Mouse (Mus musculus) NIH3T3 (cell line): ENCODE results near the gene Acaca.

Source experiments
- DNase-seq: peaks from one replicate; pipeline ENCODE4 v3.0.0-alpha.2; 2012; ENCODE audit warnings: low read depth

Gene Acaca

DNA sequence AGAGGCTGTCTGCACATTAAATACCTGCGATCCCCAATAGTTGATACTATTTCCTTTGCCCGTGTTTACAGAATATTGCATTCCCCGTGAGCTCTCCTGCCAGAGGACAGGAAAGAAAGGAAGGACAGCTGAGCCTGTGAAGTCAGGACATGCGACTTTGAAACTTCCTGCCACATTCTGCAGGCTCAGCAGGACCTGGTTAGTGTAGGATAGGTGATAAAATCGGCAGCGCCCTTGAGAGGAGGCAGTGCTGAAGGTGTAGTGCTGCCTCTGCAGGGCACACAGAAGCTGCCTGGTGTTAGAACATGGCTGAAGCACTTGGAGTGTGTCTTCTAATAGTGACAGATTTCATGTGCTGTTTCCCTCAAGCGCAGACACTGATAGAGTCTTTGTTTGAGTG, 264.1 kb downstream of the Acaca start:
- no peak for DNase-seq

DNA sequence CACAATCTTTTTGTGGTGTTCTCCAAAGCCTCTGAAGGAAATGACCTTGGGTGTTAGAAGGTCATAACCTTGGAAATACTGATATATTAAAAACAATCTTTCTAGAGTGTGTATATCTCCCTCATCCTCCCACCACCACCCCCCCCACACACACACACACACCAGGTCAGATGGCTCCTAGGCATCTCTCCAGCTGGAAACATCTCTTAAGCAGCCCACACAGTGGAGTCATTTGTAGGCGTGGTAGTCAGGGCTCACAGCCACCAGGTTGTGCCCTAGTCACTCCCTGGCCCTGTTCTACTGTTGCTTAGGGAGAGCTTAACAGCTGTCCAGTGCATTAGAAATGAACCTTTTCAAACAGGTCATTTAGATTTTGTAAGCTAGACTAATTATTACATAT, 265.5 kb downstream of the Acaca start:
- peak; percentile 57 for DNase-seq

DNA sequence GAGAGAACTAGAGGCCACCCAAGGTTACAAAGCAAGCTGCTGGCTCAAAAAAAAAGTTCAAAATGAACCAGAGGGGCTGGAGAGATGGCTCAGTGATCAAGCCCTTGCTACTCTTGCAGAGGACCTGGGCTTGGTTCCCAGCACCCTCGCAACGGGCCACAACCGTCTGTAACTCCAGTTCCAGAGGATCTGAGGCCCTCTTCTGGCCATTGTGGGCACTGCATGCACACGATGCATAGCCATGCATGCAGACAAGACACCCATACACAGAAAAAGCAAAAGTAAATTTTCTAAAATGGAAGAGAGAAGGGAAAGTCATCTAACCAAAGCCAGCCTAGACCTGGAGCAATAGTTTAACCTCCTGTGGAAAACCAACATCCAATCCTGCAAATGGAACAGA, 277.3 kb downstream of the Acaca start:
- DNase-seq, result no peak

DNA sequence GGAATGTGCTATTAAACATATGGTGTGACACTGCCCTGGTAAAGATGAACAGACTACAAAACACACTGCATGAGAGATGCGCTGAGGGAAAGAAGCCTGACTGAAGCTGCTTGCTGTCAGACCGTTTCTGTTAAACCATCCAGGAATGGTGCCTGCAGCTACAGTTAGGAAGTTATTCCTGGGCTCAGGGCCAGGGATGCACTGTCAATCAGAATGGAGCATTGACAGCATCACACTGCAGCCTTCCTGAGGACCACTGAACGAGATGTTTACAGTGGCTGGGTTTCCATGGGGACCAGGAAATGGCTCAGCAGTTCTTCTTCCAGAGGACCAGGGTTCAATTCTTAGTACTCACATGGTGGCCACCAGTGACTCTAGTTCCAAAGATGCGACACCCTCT, 280.9 kb downstream of the Acaca start:
- DNase-seq, result peak; percentile 40

DNA sequence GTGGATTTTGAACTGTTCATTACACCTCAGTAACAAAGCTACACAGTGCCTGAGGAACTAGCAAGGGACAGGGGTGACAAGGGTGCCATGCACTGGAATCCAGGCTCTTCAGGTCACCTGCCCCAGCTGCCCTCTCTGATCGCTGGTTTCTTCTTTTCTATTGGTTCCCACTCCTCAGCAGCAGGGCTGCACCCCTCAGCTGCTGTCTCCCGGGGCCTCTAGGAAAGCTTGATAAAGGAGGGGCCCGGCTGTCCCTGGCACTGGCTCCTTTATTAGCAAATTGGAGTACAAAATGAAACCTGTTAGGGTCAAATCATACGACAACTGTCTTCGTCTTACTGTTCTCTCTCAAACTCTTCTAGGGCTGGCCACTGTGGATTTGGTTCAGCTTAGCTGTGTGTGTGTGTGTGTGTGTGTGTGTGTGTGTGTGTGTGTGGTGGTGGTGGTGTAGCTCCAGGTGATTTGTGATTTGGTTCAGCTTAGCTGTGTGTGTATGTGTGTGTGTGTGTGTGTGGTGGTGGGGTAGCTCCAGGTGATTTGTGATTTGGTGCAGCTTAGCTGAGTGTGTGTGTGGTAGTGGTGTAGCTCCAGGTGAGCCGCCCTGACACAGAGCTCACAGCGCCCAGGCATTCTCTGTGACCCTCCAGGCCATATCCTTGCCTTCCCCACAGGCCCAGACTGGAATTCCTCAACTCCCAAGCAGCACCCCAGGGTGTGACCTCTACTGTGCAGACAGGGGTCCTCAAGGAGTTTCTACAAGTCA, 281.6 kb downstream of the Acaca start:
- no peak for DNase-seq

DNA sequence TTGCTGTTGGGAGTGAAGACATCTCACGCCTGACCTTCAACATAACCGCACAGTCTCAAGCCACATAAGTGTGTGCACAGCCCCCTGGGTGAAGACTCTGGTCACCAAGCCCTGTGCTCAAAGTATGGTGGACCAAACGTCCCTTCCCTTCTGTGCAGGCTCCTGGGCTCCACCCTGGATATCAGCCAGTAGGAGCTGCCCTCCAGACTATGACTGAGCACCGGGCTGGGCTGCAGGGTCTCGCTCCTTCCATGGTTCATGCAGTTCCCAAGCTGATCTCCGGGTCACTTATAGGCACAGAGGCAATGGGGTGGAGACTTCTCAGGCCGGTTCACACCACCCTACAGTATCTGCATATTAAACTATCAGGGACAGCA, 282.2 kb downstream of the Acaca start:
- DNase-seq, result no peak

DNA sequence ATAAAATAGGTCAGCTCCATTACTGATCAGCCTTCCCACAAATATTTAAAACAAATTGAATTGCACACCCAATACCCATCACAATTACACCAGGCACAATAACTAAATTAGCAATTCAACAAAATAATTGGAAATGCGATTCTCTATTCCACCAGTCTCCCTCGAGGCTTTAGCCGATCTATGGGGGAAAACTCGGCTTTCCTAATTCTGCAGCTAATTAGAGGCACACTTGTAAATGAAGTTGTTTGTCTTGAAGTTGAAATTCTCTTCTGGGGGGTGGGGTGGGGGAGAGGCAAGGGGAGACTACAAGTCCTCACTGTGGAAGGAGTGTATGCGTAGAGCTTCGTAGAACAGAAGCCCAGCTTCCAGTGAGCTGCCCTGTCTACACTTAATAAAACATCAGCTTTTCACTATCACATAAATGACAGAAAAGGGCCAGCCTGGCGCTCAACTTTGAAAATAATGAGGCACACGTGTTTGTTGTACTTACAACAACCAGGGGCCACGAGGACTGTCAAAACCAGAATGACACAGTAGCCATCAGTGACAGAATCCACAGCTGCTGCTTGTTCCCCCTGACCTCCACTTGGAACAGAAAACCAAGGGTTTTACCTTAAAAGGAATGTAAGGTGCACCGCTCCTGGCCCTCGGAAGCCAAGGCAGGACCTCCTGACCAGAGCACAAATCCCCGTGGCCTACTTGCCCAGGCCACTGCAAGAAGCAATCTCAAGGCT, 282.9 kb downstream of the Acaca start:
- no peak for DNase-seq

DNA sequence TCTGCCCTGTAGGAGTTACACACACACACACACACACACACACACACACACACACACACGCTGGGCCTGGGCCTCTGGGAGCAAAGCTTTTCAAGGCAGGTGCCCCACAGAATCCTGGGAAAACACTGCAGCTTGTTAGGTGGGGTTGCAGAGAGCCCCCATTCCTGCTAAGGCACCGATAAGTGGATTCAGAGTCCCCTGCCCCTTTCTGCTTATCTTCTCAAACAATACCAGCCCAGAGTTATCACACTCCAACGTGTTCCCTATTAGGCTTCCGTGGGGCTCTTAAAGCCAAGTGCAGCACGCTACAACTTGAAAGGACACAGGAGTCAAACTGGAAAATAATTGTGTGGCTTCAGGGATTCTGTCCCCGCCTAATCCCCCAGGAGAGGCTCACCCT, 283.6 kb downstream of the Acaca start:
- no peak for DNase-seq

DNA sequence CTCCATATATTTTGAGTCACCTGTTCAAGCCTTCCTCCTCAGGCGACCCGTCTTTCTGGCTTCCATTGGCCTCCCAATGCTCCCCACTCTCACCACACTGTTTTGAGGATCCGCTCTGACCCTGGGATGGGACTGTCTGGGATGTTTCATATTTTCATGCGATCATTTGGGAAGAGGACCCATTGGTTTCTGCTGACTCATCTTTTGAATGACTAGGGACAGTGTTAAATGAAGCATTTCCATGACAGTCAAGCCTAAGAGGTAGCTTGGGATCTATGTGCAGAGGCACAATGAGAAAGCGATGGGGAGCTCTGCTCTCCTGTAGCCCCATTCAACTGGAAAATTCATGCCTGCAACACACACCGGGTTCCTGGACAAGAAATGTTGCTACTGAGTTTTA, 291.3 kb downstream of the Acaca start:
- DNase-seq, result no peak

DNA sequence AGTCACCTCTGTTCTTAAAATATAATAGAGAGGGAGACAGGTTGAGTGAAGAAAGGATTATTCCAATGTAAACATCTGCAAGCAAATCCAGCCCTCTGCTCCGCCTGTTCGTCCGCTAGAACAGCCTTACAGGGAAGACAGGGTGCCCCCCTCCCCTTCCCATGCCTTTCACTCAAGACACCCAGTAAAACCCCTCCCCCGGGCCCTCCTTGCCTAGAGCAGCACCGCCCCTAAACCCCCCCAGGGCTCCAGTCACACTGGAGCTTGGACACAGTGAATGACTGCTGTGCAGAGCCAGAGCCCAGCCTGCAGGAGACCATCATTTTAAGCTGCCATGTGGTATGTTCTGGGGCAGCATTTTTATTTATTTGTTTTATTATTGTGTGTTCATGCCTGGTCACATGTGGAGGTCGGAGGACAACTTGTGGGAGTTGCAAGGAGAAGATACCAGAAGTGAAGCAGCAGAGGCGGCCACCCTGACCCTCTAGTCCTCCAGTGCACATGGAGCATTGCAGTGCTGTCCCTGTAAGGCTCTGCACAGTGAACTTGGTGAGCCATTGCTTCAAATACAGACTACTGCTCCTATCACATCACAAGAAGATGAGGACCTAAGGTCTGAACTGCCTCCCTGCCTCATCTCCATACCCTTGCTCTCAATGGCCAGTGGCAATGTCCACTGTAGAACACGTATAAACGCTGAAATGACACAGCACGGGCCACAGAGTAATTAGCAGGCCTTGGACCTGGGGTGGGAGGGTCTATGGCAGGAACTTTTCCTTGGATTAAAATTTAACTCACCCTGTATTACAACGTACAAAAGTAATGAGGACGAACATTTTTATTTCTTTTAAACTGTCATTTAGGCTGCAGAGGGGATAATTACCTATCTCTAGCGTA, 296.5 kb downstream of the Acaca start:
- no peak for DNase-seq

DNA sequence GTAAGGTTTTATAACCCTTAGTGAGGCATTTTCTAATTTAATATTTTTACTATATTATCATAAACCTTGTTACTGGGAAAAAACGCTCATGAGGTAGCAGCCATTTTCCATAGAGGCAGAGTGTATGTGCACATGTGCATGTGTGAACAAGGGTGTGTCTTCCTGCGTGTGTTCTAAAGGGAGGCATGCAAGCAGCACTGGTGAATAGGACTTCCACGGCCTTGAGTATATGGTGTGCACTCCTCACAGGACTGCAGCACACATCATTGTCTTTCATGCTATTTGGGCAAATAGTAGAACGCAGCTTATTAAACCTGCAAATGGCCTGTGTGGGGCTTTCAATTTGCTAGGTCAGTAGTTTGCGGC, 297.1 kb downstream of the Acaca start:
- no peak for DNase-seq

DNA sequence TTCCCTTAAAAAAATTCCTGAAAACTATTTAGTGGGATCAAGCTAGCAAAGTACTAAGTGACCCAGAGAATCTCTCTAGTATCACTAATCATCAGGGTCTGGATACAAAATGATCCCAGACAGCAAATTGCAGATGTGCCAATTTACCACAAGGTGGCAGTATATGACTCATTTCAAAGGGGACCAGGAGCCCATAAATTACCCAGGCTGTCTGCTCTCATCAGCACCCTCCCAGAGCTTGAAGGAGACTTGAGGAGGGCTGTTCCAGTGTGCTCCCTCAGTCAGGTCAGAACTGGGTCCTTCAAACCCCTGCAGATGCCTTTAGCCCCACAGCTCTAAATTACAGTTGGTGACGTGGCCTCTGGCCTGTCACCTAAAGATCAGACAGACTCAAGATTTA, 300.1 kb downstream of the Acaca start:
- DNase-seq, result peak; percentile 80

DNA sequence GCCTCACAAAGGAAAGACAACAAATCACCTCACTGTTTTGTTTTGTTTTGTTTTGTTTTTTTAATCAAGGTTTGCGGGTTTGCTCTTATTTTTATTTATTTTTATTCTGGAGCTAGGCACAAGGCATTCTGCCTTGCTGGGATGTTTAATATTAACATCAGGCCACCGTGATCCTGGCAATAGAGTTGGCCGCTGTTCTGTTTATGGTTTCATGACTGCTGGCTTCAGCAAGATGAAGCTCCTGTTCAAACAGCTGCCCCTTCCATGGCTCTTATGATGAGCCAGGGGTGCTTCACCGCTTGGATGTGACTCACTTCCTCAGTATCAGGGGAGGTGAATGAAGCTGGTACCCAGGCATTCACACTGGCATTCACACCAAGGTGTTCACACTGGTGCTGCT, 300.9 kb downstream of the Acaca start:
- DNase-seq, result no peak

DNA sequence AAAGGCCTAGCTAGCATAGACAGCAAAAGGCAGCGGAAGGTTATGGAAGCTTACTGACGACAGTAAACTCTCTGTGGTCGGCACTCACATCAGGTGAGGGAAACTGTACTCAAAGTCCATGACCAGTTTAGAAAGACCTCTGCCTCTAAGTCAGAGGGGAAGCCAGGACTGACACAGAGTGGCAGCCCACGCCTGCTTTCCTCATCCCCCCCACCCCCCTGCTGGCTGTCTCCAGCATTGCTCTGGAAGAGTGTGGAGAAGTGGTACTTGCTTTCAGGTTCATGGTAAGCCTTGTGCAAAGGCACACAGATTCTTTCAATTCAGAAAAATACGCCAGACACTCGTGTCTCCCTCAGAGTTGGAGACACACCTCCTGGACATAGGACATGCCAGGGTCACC, 305.4 kb downstream of the Acaca start:
- DNase-seq, result peak; percentile 34

DNA sequence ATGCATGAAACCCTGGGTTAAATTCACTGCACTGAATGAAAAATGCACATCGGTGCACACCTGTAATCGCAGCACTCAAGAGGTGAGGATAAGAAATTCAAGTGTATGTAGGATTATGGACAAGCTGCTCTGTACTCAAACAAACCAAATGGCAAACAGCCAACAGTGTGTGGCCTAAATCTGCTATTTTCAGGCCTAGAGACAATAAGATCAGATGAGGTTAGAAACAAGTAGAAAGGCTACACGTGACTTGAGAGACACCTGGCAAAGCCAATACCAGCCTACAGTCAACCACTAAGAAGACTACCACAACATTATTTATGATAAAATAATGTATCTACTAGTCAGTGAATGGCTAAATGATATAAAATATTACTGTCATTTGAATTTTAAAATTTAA, 310.9 kb downstream of the Acaca start:
- no peak for DNase-seq

DNA sequence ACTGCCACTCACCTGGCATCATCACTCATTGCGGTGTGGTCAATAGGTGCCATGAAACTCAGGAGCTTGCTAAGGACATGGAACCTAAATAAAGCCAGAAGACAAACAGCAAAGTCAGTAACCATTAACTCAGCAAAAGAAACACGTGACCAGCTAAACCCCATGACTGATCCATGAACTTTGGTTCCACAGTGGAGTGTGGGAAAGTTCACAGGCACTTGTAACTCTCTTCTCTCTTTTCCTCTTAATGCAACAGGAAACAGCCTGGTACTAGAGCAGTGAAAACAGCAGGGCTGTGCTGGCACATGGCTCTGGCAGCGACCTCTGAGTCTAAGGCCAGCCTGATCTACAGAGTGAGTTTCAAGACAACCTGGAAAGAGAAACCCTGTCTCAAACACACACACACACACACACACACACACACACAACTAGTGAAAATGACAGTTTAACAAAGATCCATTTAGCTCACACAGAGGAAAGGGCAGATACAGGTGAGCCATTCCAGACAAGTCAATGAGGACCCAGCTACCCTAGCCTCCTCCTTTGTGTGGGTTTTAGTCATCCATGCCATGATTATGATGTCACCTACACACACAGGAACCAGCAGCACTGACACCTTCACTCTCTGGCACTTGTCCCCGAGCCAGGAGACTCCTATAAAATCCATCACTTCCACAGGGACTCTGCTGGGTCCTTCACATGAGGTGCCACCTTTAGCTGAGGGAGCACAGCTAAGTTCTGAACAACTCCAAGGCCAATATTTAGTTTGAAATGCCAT, 313.3 kb downstream of the Acaca start:
- no peak for DNase-seq
